Mouse (Mus musculus) frontal cortex, postnatal 14 days (tissue): ENCODE data around the gene Vmn1r125.
"Not testable (repeated sequence)": the region's sequence is repeated elsewhere in the genome, so short reads cannot be mapped to it uniquely, and the experiment has no call there.

Experiments
- DNase-seq, 2 experiments: peaks; one replicate each; pipeline ENCODE4 v3.0.0; 2022; ENCODE audit warnings: low spot score in 2 of 2

Vmn1r125 gene

GRCm38 (mm10) chr7:21271879-21272278, at the start of gene Vmn1r125:
Gene Vmn1r125, plus strand, starts transcription at chr7:21272179.
- not testable (repeated sequence) for DNase-seq

- not testable (repeated sequence) for DNase-seq
Observed at GRCm38 (mm10) chr7:21260517-21260916, 11.5 kb upstream of the Vmn1r125 start, which contains the start of gene Vmn1r124. Gene Vmn1r124, minus strand, starts transcription at chr7:21260617.

- DNase-seq = not testable (repeated sequence)
Observed at GRCm38 (mm10) chr7:21301367-21301766, 29.4 kb downstream of the Vmn1r125 start, which contains the start of gene Vmn1r126. Gene Vmn1r126, minus strand, starts transcription at chr7:21301467.

- not testable (repeated sequence) for DNase-seq
Observed at GRCm38 (mm10) chr7:21319761-21320160, 47.8 kb downstream of the Vmn1r125 start, which contains the start of gene Vmn1r127. Gene Vmn1r127, minus strand, starts transcription at chr7:21319861.
